Mouse (Mus musculus) left cerebral cortex, adult 2 months (tissue): ENCODE measurements at regions not wholly inside any gene's neighbourhood (a gene's known extent, or its start where the extent isn't known, plus 50 kb on each side); places are given as distances from the start of the nearest gene placed in this dataset.
"Not testable (repeated sequence)": the region's sequence is repeated elsewhere in the genome, so short reads cannot be mapped to it uniquely, and the experiment has no call there.

ENCODE experiments used
- DNase-seq, 2 experiments: peaks; one replicate each; pipeline ENCODE4 v3.0.0; 2021 to 2022; ENCODE audit warnings: low spot score in 2 of 2, mixed read lengths in 1 of 2; ENCODE audit errors: extremely low spot score in 1 of 2
- H3K27ac ChIP-seq: fragments of 200-600 bp; 2 replicates; pipeline ENCODE4 v1.8.1; 2022
- H3K4me3 ChIP-seq: fragments of 200-600 bp; 2 replicates; pipeline ENCODE4 v1.8.1; 2022
- CTCF ChIP-seq: fragments of 200-600 bp; IDR thresholded peaks from 2 replicates; pipeline ENCODE4 v1.8.1; 2022; ENCODE audit warnings: antibody characterized with exemption, mild to moderate bottlenecking, moderate library complexity
- intact Hi-C: fragments of 180-260 bp; cut with DNase I; formaldehyde crosslinking; loops from one replicate; pipeline ENCODE4 v1.15.1; 2025

- intact Hi-C loops = no loop called here
- no peak for DNase-seq
- TF ChIP-seq CTCF = no peak
- no peak overlapping the region for H3K4me3 ChIP-seq
- no peak overlapping the region for H3K27ac ChIP-seq
These were observed 128.9 kb upstream of the Gm527 start for GRCm38 (mm10) chr12:64788761-64789160.

DNA sequence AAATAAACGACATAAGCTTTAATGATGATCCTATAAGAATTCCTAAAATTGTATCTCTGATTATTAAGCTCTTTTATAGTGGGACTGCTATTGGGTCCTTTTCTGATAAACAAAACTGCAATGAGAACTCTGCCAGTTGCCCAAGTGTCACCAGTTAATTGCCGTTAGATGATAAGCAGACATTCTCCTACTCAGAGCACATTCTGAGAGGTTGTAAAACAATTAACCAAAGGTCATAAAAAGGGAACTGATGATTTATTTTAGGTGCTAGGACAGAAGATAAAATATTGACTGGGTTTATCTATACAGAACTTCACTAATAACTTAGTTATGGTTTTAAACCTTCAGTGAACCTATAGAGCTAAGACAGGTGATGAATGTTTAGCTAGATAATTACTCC lies 109.2 kb upstream of the Gm527 start:
- H3K27ac ChIP-seq, DNase-seq, H3K4me3 ChIP-seq, intact Hi-C loops: not testable (repeated sequence)

DNA sequence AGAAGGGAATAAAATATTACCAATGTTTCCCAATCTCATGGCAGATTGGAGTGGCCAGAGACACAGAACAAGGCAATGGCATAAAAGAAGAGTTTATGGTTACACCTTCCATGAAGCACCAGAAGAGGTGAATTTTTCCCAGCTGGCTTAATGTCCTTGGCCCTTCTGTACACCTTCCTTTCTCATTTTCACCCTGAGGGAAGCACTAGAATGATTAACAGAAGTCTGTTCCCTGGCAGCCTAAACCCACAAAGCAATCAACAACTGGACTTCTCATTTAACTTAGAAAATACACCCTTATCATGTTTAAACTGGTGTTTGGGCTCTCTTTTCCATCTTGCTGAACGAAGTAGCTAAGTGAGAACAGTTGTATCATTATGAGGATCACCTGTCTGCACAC lies 107.6 kb upstream of the Gm527 start:
- H3K27ac ChIP-seq = no peak overlapping the region
- intact Hi-C loops = no loop called here
- DNase-seq = no peak
- H3K4me3 ChIP-seq = no peak overlapping the region
- TF ChIP-seq CTCF = no peak

- no peak for DNase-seq
- intact Hi-C loops = no loop called here
These were observed 101.8 kb upstream of the Gm527 start for GRCm38 (mm10) chr12:64815871-64816270.

GRCm38 (mm10) chr12:64817056-64817810 lies 100.5 kb upstream of the Gm527 start:
- DNase-seq = peak in 1 of 2 experiments; percentile 22
- peak; percentile 68 for TF ChIP-seq CTCF
- H3K27ac ChIP-seq = no peak overlapping the region
- intact Hi-C loops = no loop called here
- no peak overlapping the region for H3K4me3 ChIP-seq

More at GRCm38 (mm10) chr12:64815871-64816270, 101.8 kb upstream of the Gm527 start:
- no peak overlapping the region for H3K4me3 ChIP-seq
- no peak overlapping the region for H3K27ac ChIP-seq
- no peak for TF ChIP-seq CTCF

GRCm38 (mm10) chr12:64820722-64821121 lies 97.0 kb upstream of the Gm527 start:
- Histone ChIP-seq H3K27ac (no peak overlapping the region), H3K4me3 (no peak overlapping the region)
- DNase-seq = no peak
- TF ChIP-seq CTCF = no peak
- intact Hi-C loops = no loop called here

- DNase-seq = no peak
- peak; percentile 74 for TF ChIP-seq CTCF
- Histone ChIP-seq H3K4me3 (no peak overlapping the region), H3K27ac (no peak overlapping the region)
- intact Hi-C loops = no loop called here
These were observed 88.0 kb upstream of the Gm527 start for GRCm38 (mm10) chr12:64829662-64830249.

- no peak for TF ChIP-seq CTCF
These were observed 85.2 kb upstream of the Gm527 start for GRCm38 (mm10) chr12:64832313-64833151.

GRCm38 (mm10) chr12:64857709-64858108 lies 60.0 kb upstream of the Gm527 start:
- TF ChIP-seq CTCF = no peak
- Histone ChIP-seq H3K27ac (no peak overlapping the region), H3K4me3 (no peak overlapping the region)
- DNase-seq = no peak
- intact Hi-C loops = no loop called here

More at GRCm38 (mm10) chr12:64832313-64833151, 85.2 kb upstream of the Gm527 start:
- intact Hi-C loops = no loop called here
- no peak overlapping the region for H3K4me3 ChIP-seq
- DNase-seq = no peak
- H3K27ac ChIP-seq = no peak overlapping the region
